Mouse (Mus musculus) megakaryocyte progenitor cell, adult 5-6 weeks (primary cell): ENCODE data around the gene Isoc2b. TPM values are rescaled to one million over a fixed set of nuclear protein-coding genes. Genes with fewer than 3 reads are reported as not detected.
"Not testable (repeated sequence)": the region's sequence is repeated elsewhere in the genome, so short reads cannot be mapped to it uniquely, and the experiment has no call there.

Experiments used
- ATAC-seq: replicated peaks from 2 replicates; pipeline ENCODE4 v1.8.0; 2016; ENCODE audit warnings: mild to moderate bottlenecking, moderate TSS enrichment, inconsistent platforms; ENCODE audit not compliant: poor library complexity
- total RNA-seq, 2 experiments: library from RNA; stranded (forward) in 1 of 2; stranded (reverse) in 1 of 2; fragments of 157-497, 149-512 nt in 1 of 2; fragments of 200-1000 nt in 1 of 2; gene quantifications; 2 replicates each; pipeline versions ENCODE4 v1.2.3 to v1.2.4; 2015 to 2017

Gene Isoc2b
- total RNA-seq (2015): 9.1 and 13.4 TPM in 2 replicates
- 34.9 and 98.1 TPM in 2 replicates for total RNA-seq (2017)

DNA sequence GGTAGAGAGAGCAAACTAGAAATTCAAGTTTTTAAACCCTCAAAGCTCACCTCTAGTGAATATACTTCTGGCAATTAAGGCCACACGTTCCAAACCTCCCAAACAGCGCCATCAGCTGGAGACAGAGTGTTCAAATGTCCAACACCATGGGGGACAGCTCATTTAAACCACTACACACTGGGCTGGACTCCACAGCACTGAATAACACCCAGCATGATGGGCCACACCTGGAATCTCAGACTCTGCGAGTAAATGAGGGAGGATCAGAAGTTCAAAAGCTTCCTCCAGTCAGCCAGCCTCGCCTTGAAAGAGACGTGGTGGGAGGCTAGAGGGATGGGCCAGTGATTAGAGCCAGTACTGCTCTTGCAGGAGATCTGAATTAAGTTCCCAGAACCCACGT lies at the start of gene Isoc2b:
Gene Isoc2b (minus strand): TSS at position 126 of the 400 bp plus-strand sequence.
- no peak for ATAC-seq

DNA sequence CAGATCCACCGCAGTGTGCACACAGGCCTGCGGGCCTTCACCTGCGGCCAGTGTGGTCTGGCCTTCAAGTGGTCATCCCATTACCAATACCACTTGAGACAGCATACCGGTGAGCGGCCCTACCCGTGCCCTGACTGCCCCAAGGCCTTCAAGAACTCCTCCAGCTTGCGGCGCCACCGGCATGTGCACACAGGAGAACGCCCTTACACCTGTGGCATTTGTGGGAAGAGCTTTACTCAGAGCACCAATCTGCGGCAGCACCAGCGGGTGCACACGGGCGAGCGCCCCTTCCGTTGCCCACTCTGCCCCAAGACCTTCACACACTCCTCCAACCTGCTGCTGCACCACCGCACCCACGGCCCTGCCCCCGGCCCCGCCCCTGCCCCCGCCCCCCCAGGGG lies 49.0 kb upstream of the Isoc2b start:
- ATAC-seq: no peak

DNA sequence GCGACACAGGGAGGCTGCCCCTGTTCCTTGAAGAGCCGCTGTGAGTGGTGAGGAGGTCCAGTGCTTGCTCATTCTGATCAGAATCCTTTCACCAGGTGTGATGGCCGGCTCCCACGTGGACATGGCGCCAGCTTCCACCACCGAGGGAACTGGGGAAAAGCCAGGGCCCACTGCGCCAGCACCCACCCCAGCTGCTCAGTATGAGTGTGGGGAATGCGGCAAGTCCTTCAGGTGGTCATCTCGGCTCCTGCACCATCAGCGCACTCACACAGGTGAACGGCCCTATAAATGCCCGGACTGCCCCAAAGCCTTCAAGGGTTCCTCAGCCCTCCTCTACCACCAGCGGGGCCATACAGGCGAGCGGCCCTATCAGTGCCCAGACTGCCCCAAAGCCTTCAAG lies 48.6 kb upstream of the Isoc2b start:
- ATAC-seq: no peak

DNA sequence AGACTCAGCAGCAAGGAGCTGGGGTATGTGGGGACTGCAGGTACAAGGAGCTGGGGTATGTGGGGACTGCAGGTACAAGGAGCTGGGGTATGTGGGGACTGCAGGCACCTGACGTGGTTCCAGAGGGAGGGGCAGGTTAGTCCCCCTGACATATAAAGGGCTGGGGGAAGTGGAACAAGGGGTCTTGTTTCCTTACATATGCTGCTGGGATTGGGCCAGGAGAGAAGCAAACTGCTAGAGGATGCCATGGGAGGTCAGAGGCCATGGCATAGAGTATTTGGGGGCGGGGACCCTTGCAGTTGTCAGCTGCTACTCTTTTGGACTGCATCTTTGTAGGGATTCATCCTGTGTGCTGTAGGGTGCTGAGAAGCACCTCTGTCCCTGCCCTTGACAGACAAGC lies 47.4 kb upstream of the Isoc2b start:
- ATAC-seq: no peak

DNA sequence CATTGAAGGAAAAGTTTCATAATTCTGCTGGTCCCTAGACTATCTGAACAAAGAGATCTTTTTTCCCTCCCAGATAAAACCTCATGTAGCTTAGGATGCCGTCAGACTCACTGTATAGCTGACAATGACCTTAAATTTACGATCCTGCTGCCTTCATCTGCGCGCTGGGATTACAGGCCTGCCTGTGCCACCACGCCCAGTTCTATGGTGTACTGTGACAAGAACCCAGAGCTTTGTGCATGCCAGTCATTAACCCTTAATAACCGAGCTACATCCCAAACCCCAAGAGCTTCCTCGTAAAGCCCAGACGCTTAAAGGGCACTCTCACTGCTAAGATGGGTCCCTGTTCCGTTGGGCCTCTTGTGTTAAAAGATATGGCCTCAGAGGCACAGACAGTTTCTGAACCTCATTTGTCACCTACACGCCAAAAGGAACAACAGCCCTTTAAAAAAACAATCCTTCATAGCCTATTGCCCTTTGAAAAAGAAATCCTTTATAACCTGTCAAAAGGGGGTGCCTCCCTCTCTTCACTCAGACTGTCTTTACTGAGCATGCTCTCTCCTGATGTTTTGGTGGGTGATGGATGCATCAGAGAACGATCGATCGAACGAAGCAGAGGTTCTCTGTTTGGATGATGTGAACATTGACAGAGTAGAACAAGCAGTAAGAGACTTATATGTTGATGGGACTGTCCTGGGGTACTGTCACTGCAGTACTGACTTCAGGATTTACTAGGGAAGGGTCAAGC lies 45.8 kb upstream of the Isoc2b start:
- ATAC-seq: peak; percentile 43

DNA sequence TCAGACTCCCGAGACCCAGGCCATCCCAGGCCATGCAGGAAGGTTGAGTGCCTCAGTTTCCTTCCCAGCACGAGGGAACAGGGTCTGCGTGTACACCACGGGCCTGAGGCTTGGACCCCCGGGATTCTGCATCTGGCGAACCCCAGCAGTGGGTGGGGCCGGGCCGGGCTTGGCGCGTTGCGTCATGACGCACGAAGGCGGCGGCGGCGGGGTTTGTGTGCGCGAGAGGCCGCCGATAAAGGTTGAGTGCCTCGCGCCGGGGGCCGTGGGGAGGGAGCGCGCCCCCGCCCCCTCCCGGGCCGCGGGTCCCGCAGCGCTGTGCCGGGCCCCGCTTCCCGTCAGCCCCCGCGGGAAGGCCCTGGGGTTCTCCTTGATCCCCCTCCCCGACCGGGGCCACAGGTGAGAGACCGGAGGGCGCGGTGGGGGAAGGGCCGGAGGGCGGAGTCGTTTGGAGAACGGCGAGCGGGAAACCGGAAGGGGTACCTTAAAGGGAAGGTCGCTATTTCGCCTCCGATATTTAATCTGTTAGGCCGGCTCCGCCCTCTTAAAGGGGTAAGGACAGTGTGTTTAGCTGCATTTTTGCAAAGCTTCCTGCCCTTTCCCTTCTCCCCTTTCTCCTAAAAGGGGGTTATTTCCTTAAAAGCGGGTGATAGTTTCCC lies 45.1 kb upstream of the Isoc2b start, which contains the start of gene Zfp628:
Gene Zfp628 (plus strand): TSS at position 211 of the 659 bp plus-strand sequence.
- ATAC-seq: peak; percentile 88

DNA sequence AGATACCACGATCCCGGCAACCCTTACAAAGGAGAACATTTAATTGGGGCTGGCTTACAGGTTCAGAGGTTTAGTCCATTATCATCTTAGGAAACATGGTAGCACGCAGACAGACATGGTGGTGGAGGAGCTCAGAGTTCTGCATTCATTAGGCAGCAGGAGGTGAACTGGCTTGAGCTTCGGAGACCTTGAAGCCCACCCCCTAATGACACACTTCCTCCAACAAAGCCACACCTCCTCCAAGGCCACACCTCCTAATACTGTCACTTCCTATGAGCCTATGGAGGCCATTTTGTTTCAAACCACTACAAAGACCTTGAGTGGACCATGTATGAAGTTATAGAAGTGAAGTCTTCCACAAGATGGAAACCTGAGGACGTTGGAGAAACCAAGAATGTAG lies 42.2 kb upstream of the Isoc2b start:
- ATAC-seq: no peak

DNA sequence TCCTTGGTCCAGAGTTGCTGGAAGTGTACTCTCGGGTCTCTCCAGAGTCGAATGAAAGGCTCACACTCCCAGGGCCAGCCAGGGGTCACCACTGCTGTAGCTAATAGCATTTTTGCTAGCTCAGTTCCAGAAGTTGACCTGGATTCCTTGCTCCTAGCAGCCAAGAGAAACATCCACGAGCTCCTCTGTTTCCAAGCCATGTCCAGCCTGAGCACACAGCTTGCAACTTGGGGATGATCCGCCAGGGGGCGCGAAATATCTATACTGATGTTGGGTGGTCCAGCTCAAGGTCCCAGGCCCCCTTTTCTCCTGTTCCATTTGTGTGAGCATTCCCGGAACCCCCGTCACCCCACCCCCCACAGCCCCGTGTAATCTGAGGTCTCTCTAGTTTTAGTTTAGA lies 41.5 kb upstream of the Isoc2b start:
- ATAC-seq: no peak

DNA sequence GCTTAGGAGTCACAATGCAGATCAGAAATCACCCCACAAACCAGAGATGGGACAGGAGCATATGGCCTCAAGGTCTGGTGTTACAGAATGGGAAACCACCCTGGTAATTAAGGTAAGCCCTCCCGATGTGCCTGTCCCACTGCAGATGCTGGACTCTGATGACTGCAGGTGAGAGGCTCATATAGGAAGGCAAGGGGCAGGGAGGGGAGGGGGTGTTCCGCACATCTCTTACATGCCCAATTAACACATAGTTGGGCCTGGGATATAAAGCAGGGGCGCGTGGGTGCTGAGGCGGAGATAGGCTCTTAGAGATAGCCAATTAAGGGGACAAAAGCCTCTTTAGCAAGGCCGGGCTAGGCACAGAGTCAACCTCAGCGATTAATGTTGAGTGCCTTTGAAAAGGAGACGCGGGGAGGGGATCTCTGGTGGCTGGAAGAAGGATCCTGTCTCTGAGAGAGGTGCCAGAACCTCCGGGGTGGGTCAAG lies 36.5 kb upstream of the Isoc2b start, which contains the start of gene Gm36210:
Gene Gm36210 (minus strand): TSS at position 51 of the 485 bp plus-strand sequence.
- ATAC-seq: no peak

DNA sequence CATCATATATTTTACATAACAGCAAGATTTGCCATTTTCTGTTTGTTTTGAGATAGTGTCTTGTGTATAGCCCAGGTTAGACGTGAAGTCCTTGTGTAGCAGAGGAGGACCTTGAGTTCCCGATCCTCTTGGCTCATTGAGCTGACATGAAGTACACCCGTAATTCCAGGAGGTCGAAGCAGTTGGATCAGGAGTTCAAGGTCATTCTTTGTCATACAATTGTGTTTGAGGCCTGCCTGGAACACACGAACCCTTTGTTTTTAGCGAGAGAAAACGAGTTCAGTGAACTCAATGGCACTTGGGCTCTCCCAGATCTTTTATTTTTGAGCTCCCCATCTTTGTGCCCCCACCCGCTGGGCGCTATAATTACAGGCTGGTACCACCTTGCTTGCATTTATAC lies 32.3 kb upstream of the Isoc2b start:
- ATAC-seq: no peak

DNA sequence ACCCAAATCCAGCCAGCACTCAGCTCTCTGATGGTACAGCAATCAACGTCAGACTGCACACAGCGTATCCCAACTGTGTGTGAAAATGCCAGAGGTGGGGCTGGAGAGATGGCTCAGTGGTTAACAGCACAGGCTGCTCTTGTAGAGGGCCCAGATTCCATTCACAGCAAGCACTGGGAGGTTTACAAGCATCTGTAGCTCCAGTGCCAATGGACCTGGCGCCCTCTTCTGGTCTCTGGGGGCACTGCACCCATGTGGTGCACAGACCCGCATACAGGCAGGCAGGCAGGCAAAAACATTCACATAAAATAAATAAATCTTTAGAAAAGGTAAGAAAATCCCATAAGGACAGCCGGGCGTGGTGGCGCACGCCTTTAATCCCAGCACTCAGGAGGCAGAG lies 31.1 kb upstream of the Isoc2b start:
- peak; percentile 81 for ATAC-seq

DNA sequence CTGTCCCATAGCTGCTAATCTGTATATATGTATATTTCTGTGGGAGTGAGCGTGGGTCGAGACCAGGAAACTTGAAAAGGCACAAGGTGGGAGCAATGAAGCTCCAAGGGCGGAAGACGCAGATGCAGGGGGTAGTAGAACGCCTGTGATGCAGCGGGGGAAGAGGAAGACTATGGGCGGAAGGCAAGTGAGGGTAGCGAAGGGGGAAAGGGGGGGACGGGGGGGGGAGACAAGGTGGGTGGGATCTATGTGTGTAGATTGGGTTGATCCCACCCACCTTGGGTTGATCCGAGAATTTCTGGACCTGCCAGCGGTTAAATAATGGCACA lies 30.4 kb upstream of the Isoc2b start:
- ATAC-seq: peak; percentile 9

DNA sequence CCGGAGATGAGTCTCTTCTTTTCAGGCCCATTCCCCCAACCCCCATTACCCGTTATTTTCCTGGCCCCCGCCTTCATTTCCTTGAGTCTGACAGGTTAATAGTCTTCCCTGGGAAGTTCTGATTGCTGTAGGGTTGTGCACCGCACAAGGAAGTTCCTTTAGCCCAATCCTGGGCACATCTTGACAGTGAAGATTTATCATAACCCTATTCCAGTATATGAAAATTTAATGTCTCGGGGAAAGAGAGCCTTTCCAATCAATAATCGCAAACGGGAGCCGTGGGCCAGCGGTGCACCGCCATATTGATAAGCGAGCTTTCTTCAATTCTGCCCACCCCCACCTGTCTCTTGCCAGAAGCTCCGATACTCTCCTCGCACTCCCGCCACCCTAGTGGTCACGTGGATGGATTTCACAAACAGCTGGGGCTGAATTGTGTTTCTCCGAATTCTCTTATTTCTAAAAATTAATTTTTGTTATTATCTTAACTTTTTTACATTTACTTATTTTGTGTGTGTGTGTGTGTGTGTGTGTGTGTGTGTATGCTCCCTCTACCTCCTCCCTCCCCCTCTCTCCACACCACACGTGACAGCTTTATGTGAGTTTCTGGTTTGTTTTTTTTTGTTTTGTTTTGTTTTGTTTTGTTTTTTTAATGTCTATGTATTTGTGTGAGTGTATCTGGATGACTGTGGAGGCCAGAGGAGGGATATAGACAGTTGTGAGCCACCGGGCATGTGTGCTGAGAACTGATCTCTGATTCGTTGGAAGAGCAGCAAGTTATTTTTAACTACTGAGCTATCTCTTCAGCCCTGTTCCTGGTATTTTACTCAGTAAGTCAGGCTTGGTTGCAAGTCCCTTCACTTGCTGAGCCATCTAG lies 29.8 kb upstream of the Isoc2b start:
- ATAC-seq: peak; percentile 69

DNA sequence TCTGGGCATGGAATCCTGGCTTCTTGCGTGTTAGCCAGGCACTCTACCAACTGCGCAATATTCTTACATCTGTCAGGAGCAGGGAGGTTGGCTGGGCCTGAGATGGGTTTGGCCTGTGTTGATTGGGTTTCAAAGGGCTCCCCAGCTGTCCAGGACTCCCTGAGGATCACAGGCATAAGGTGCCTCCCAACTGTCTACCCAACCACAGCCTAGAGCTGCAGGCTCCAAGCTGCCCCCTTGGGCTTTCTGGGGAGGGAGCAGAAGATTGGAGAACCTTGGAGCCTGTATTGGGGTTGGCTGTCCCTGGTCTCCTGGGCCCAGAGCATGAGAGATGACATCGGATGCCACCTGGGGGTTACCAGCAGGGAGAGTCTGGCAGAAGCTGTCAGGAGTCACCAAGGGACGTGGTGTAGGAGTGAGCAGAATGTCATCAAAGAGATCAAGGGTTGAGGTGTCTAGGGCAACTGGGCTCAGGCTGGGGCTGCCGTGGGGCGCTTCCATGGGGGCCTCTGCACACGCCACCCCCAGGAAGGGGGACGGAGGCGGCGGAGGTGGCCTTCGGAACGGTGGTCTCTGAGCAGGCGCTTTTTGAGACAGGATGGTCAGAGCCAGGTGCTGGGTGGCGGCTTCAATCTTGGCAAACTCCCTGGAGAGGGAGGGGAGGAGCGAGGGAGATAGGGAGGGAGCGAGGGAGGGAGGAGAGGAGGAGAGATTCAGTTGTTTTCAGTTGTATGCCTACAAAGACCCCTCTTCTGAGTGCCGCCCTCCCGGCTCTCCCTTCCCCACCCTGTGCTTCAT lies 29.0 kb upstream of the Isoc2b start:
- no peak; the same call in 1 of the 2 replicates for ATAC-seq

DNA sequence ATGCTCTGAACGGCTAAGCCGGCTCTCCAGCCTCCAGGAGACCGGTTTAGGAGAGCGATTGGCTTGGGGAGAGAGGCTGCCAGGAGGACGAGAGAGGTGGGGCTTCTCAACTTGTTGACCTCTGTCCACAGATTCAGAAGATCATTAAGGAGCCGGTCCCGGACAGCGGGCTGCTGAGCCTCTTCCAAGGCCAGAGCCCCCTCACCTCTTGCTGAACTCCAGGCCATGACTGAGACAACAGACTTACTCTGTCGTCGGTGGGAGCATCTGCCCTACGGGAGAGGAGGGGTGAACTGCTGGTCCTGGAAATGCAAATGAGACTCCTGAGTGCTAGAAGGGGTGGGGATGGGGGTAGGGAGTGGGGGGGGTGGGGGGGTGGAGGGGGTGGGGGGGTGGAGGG lies 25.1 kb upstream of the Isoc2b start:
- ATAC-seq: no peak

DNA sequence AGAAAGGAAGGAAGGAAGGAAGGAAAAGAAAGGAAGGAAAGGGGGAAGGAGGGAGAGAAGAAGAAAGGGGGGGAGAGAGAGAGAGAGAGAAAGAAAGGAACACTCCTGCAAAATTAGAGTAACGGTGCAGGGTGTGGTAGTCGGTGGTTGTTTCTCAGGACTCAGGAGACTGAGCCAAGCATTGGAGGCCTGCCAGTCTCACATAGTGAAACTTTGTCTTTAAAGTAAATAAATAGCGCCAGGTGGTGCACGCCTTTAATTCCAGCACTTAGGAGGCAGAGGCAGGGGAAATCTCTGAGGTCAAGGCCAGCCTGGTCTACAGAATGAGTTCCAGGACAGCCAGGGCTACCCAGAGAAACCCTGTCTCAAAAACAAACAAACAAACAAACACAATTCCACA lies 16.6 kb upstream of the Isoc2b start:
- no peak for ATAC-seq

DNA sequence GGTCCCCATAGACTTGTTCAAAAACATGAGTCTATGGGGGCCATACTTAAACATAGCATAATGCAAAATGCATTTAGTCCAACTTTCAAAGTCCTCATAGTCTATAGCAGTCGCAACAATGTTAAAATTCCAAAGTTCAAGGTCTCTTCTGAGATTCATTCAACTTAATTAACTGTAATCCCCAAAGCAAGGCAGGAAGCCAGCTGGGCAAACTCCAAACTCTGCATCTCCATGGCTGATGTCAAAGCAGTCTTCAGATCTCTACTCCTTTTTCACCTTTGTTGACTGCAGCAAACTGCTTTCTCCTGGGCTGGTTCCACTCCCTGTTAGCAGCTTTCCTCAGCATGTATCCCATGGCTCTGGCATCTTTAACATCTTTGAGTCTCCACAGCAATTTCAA lies 9.0 kb upstream of the Isoc2b start:
- not testable (repeated sequence) for ATAC-seq

DNA sequence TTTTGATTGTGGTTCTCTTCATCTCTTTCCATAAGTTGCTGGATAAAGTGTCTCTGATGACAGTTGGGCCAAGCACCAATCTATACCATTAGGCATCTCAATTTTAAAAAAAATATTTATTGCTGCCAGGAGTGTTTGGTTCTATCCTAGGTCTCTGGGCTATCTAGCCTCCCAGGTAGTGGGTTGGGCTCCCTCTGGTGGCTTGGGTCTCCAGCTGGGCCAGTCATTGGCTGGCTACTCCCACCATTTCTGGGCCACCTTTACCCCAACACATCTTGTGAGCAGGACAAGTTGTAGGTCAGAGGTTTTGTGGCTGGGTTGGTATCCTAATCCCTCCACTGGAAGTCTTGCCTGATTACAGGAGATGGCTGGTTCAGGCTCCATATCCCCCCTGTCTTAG lies 8.1 kb upstream of the Isoc2b start:
- peak; percentile 46 for ATAC-seq

DNA sequence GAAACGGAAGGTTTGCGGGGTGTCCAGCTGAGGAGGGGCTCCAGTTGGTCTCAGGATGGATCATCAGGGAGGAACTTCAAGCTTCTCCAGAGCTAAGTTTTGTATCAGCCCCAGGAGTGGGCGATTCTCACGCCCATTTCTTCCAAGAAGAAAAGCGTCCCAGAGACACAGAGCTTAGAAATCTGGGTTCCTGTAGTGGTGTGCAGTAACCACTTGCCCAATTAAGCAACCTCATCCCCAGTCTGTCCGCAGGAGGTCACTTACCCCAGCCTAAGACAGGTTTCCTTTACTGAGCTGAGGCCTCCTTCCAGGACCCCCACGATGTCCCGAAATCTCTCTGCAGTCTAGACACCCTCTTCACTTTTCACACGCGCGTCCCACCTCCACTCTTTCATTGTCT lies 7.2 kb upstream of the Isoc2b start:
- peak; percentile 23 for ATAC-seq

DNA sequence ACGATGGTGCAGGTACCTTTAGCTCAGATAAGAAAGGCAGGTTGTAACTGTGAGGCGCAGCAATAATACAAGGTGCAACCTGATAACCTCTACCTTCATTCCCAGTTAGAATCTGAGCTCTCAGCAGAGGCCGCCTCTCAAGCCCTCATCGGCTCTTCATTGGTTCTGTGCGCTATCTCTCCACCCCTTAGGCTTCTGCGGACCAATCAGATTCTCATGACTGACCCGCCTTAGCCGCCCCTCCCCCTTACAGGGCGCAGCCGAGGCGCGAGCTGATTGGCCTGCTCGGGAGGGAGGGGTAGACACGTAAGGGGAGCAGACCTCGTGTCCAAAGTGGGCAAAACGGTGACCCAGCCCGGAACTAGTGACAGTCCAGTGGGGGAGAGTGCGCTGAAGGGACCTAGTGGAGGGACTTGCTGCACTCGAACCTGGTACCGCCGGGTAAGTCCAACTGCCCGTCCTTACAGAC lies 6.7 kb upstream of the Isoc2b start, which contains the start of gene Isoc2a:
Gene Isoc2a (plus strand): TSS at position 401 of the 469 bp plus-strand sequence.
- ATAC-seq: peak; percentile 98
